Mouse (Mus musculus): Measurements from ENCODE around the gene Mgst1.

Mgst1 gene

DNA sequence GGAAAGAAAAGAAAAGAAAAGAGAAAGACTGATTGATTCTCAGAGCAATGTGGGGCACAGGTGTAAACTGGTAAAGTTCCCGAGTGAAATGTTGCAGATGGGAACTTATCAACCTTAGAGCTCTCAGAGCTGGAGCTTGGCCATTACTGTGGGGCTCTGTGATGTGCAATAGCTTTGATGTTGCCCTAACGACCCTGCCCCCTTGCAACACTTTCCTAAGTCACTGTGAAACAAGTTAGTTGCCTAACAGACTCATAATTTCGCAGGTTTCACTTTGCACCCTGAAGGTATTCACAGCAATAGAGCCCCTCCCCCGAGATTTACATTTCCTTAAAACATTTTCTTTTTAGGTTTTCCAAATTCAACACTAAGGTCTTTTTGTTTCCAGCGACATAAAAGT lies at the start of gene Mgst1:
Gene Mgst1, plus strand, starts transcription at position 387 of the 400 bp plus-strand sequence.
- DNase-seq (ENCODE audit: low spot score), result peak; percentile 4

DNA sequence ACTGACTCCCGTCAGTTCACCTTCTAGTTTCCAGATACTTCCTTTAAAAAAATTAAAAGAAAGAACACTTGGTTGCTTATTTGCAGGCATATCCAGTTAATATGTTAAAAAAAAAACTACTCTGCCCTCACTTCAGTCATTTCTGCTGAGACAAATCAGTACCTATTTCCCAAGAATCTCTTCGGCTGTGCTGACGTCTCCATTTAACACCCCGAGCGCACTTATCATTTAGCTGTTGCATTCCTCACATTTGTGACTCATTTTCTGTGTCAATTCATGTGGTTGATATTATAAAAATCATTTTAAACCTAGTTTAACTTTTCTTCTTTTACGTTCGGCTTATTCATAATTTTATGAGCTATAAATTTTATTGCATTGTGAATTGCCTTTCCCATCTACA lies 47.7 kb upstream of the Mgst1 start:
- DNase-seq (ENCODE audit: low spot score), result no peak

DNA sequence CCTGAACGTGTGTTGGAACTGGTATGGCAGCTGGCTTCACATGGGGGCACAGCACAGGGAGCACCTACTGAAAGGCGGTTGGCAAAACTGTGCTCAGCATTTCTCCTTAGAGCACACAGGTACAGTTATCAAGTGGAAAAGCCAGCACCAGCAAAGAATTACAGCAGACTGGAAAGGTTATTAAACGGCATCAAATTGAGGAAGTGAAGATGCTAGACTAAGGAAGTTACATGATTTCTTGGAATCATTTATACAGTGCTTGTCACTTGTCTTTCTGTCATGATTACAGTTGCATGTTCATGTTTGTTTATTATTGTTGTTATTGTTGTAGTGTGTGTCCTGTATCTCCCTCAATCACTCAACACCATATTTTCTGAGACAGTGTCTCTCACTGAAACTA lies 45.1 kb upstream of the Mgst1 start:
- DNase-seq (ENCODE audit: low spot score), result no peak

DNA sequence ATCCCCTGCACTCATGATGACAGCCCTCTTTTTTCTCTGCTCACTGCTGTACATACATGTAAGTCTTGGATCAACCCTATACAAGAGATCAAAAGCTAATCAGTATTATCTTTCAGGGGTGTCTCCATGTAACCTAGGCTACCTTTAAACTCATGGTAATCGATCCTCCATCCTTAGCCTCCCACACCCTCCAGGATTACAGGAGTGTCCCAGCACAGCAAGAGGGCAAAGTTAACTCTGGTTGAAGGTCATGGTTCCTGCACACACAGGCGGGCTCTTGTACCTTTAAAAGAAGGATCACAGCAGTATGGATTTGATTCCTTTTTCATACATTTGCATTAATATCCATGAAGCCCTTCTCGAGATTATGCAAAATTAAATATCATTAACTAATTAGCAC lies 40.5 kb upstream of the Mgst1 start:
- no peak for DNase-seq (ENCODE audit: low spot score)

DNA sequence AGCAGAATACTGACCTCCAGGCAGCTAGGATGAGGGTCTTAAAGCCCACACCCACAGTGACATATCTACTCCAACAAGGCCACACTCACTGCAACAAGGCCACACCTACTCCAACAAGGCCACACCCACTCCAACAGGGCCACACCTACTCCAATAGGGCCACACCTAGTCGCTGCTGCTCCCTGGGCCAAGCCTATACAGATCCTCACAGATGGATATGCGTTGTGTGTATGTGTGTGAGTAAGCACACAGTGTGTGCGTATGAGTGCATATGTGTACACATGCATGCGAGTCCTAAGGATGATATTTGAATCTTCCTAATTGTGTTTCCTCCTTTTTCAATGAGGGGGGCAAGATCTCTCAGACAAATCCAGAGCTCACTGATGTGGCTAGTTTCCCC lies 38.3 kb upstream of the Mgst1 start:
- no peak for DNase-seq (ENCODE audit: low spot score)

DNA sequence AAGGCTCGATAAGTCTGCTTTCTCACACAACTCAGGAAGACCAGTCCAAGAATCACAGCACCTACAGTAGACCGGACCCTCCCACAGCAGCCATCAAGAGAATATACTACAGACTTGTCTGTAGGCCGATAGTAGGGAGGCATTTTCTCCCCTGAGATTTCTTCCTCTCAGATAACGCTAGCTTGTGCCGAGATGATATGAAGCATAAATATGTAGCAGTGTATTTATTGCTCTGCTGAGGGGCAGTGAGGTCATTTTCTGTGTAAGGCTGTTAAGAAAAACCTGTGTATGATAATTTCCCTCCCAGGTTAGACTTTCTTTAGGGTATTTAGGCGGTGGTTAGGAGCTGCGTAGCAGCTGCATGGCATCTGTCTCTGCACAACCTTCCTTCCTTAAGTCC lies 37.2 kb upstream of the Mgst1 start:
- DNase-seq (ENCODE audit: low spot score), result no peak

DNA sequence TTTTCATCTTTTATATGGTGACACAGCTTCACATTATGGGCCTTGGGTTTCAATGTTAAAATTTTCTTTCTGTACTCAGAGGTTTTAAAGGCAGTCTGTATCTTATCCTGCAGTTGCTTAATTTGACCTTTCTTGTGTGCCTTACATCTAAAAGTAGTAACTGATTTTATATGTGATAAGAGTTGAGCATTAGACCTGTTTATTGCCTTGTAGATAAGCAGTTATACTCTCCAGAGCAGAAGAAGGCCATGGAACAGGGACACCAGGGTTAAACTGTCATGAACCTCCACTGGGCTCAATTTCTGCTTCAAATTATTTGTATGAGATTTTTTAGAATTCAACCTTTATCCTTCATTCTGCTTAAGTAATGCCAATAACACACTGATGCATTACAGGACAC lies 35.6 kb upstream of the Mgst1 start:
- DNase-seq (ENCODE audit: low spot score), result no peak

DNA sequence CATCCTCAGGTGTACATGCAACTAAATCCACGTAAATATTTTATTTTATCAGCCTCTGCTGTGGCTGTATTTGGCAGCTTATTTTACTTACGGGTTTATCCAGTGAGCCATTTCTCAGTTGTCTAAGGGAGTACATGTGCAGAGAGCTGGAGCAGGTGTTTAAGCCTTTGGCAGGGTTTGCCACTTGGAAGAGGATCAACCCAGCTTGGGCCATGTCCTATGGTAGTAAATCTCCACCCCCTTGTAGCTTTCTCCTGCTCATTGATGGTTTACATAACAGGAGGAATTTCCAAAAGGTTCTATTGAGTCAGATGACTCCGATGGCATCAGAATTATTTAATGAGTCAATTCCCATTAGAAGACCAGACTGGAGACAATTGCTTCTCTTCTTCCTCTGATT lies 22.6 kb upstream of the Mgst1 start:
- no peak for DNase-seq (ENCODE audit: low spot score)

DNA sequence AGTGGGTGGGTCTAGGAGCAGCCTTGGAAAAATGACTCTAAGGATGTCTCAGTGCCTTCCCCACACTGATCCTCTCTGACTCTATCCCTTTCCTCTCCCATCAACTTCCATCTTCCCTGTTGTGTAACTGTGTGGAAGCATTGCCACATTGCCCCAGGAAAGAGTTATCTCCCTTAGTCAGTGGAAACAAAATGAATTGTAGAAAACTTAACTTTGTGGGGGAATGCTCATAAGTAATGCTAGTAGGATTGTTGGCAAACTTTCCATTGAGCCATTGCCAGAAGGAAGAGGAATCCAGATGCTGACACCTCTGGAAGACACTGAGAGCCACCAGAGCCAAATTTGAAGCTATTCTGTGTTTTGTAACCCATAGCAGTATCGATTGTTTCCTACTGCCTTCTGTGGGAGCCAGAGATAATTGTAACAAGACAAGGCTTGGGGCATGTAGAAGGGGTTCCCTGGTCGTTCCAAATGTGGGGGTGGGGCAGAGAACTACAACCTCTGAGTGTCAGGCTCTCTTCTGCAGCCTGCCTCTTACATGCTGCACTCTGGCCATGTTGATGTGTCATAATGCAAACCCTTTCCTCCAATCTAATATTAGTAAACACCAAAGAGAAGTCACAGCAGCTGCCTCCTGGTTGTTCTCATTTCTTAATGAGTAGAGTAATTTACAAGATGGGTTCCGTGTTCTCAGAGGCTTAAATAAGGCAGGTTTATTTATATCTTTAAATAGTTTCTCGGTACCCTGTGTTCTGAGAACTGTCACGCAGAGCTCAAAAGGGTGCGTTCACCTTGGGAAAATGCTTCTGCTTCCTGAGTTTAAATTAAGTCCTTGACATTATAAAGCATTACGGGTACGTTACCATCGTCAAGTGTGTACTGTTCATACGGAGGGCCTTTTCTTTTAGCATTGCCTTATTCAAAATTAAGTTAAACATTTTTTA lies 11.5 kb upstream of the Mgst1 start:
- DNase-seq (ENCODE audit: low spot score), result no peak

DNA sequence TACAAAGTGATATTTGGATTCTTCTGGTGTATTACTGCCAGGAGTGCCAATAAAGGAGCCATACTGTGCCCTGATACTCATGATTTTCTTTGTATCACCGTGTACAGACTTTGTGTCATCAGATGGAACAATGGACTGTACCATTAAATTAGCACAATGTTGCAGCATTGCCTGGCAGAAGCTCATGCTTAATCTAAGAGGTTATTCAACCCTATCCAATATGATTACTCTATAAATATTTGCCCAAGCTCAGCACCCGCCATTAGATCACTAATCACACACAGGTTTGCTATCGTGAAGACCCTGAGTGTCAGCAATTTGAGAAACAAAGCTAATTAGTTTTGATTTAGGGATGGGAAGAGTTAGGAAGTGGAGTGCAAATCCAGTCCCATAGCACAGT lies 9.6 kb upstream of the Mgst1 start:
- DNase-seq (ENCODE audit: low spot score), result no peak

DNA sequence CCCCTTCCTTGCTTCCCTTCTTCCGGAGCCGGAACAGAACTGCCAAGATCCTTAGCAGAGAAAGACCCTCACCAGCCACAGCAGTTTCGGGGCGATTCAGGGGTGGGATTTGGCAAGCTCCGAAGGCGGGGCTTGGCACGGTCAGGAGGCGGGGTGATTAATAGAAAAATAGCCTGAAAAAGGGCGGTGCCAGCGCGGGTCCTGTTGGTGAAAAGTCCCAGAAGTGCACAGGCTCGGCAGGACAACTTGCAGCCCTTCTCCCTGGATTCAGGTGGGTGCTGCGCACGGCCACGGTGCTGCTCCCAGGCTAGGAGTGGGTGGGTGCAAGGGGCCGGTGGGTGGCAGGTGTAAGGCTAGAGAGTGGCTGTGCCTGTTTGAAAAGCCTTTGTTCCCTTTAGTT lies 220 bp downstream of the Mgst1 start:
- peak; percentile 83 for DNase-seq (ENCODE audit: low spot score)

DNA sequence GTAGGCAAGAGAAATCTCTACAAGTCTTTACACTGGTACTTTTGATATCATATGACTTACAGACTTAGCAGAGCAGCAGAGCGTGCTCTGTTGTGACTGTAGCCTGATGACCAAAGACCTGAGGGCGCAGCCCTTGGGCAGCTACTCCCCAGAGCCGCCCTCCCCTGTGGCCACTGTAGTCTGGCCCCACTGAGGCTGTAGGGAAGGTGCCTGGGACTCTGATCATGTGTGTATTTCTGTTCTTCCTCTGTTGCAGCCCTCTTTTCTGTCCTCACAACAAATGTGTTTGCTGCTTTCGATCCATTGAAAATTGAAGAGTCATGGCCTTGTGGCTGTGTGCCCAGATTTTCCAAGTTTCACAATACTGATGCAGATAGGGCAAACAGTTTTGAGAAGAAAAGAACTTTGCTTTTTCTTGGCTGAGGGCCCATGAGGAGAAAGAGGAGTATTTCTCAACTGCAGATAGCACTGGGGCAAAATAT lies 1.0 kb downstream of the Mgst1 start:
- peak; percentile 76 for DNase-seq (ENCODE audit: low spot score)

DNA sequence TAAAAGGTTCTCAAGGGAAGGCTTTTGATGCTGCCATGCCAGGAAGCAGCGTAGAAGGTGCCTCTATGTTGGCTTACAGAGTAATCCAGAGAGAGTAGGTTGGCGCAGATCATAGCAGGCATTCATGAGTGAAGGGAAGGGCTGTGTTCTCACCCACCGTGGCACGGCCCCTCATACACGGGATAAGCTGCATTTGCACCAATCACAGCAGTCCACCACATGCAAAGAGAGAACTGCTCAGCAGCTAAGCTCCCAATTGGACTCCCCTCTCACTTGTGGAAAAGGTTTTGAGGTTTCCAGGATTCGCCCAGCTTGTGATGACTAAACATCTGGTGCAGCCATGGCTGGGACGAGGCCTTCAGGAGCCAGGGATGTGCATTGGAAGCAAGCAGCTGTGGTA lies 2.5 kb downstream of the Mgst1 start:
- DNase-seq (ENCODE audit: low spot score), result no peak

DNA sequence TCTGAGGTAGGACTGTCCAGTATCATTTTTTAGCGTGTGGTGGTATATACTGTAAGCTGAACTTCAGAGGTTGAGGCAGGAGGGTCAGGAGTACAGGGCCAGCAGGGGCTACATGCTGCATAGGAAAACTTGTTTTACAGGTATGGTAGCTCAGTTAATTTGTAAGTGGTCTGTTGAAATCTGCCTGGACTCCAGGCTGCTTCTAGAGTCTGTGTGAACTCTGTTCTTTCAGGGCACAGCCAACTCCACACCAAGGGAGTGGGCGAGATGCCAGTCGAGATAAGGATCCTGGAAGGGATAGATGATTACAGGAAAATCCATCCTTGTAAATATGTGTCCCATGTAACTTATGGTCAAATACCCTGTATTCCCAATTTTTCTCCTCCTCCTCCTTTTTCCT lies 3.3 kb downstream of the Mgst1 start:
- no peak for DNase-seq (ENCODE audit: low spot score)

DNA sequence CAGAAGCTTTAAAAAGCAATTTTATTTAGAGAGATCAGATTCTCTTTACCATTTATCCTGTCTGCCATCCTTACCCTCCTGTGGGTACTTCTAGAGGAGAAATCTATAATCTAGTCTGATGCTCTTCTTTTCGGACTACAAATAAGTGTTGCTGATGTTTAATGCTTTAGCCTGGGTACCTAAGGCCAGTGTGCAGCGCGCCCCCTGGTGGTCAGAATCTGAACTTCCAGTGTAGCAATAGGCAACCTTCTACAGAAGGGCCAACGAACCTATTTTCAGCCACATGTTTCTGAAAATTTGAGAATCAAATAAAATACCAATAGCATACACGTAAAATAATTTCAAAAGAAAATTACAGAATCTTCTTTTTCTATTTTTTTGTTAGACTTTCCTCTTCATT lies 13.0 kb downstream of the Mgst1 start:
- DNase-seq (ENCODE audit: low spot score), result peak; percentile 69

DNA sequence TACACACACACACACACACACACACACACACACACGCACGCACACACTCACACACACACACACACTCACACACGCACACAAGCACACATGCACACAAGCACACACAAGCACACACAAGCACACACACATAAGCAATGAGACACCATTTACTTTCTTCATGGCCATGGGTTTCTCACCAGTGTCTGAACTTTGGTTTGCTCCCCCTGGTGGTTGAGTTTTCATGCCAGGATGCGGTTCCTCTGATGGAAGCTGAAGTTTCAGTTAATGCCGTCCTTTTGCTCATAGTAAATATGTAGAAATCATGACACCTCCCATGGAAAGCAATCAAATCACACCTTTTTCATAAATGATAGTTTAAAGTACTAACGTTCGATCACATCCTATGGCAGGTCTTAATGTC lies 23.8 kb downstream of the Mgst1 start:
- DNase-seq (ENCODE audit: low spot score), result peak; percentile 13

DNA sequence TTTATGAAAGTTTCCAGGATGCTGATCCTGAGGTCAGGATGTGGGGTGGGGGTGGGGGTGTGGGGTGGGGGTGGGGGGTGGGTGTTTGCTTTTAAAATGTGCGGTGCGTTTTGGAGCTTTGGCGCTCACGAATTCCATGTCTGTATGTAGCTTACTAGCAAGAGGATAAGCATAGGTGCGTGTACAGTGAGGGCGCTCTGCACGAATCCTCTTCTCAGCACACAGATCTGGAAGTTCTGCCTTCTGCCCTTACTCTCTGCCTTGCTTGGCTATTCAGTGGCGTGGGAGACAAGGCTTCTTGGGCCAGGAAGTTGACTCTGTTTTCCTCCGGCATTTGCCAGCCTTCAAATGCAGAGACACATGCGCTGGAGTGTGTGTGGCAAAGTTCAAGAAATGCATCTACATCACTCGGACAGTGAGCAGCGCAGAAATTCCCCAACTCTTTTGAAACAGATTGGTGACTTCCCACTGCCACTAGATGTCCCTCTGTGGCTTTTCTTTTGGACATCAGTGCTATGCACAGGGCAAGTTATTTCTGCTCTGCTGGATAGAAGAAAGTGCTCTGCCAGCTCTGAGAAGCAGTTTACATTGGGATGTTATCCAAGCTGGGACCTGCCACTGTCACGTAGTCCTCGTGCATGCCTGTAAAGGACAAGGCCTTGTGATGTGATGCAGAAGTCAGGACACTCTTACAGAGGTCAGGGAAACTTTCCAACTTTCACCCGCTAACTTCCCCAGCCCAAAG lies 31.5 kb downstream of the Mgst1 start:
- no peak for DNase-seq (ENCODE audit: low spot score)

Measured in ovary, postnatal 36 days (tissue).